Mouse (Mus musculus) induced T-regulatory cell, adult 2 months (primary cell): ENCODE results near the gene Tomm40.
"Not testable (repeated sequence)": the region's sequence is repeated elsewhere in the genome, so short reads cannot be mapped to it uniquely, and the experiment has no call there.

Experiments
- DNase-seq: peaks from one replicate; pipeline ENCODE4 v3.0.0-alpha.2; 2012; ENCODE audit warnings: low read depth

The Tomm40 gene

DNA sequence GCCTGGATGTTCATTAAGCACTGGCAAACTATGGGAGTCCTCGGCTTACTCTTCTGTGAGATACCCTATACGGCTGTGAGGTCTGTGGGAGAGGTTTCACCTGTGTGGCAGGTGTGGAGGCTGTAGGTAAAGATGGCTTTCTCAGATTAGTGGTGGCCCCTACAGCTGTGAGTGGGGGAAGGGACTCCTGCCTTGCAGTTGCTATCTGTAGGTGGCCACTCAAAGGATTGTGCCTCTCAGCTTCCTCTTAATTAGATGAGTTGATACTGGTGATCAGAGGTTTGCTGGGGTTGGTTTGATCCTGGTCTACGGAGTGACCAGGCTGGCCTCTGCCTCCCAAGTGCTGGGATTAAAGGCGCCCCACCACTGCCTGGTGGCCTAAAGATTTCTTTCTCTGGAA is 10.8 kb downstream of the Tomm40 start:
- no peak for DNase-seq

- no peak for DNase-seq
Observed at GRCm38 (mm10) chr7:19702859-19703555, 12.2 kb downstream of the Tomm40 start.

DNA sequence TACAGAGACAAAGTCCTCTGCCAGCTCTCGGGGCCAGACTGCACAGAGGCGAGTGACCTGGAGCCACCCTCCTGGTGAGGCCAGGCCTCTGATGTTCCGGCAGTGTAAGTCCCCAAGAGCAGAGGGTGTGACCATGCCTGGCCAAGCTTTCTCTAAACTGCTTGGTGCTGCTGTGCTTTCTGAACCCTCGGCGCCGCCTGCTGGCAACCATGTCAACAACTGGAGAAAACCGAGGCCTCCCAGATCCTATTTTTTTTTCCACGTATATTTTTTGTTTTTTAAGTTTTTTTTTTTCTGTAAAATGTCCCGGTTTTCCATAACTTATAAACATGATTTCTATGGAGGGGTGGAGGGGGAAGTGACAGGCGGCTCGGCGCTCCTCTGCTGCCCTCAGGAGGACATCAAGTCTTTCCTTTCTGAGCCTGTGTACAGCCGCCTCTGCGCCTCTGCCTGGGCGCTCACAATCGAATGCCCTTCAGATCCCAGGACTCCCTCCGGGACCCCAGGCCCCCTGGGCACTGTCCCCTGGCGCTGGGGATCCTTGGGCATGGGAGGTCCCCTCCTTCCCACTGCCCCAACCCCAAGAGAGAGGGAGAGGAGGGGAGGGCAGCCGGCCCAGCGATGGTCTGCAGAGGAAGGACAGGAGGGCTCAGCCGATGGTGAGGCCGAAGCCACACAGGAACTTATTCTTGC is 14.0 kb downstream of the Tomm40 start:
- DNase-seq = peak; percentile 61

- DNase-seq = peak; percentile 26
Observed at GRCm38 (mm10) chr7:19700299-19701068, 14.8 kb downstream of the Tomm40 start.

- DNase-seq = no peak
Observed at GRCm38 (mm10) chr7:19699827-19700148, 15.4 kb downstream of the Tomm40 start.

DNA sequence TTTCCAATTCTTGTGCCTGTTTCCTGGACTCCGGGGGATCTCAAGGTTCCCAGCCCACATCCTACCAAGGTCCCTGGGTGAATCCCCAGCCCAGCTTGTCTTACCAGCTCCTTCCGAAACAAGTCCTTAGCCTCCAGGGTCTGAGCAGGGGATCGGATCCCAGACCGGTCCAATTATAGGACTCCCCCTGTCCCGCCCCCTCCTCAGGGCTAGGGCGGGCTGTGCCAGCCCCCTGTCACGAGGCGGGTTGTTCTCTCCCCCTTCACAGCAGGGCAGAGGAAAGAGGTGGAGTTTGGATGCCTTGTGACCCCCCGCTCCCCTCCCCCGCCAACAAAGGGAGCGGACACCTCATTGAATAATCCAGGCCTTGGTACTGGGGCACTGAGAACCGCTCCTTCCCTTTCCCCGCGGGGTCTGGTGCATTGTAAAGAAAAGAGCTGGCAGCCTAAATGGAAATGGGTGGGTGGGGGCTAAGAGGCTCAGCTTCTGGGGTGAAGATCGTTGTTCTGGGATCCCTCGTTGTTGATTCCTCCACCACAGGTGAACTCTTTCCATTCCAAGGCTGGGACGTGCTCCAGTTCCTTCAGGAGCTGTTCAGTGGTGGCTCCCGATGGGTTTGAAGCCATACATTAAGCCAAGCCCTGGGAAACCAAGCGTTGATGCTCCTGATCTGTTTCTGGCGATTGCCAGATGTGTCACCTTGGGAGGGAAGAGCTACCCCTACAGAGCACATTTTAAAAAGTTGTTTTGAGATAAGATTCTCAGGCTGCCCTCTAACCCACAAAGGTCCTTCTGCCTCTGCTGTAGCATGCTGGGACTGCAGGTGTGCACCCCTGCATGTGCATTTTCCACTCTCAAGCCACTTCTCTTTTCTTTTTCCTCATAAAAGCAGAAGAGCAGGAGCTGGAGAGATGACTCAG is 16.1 kb downstream of the Tomm40 start, which contains the start of gene Apoe:
Gene Apoe (minus strand): TSS at position 282 of the 920 bp plus-strand sequence.
- DNase-seq = no peak

DNA sequence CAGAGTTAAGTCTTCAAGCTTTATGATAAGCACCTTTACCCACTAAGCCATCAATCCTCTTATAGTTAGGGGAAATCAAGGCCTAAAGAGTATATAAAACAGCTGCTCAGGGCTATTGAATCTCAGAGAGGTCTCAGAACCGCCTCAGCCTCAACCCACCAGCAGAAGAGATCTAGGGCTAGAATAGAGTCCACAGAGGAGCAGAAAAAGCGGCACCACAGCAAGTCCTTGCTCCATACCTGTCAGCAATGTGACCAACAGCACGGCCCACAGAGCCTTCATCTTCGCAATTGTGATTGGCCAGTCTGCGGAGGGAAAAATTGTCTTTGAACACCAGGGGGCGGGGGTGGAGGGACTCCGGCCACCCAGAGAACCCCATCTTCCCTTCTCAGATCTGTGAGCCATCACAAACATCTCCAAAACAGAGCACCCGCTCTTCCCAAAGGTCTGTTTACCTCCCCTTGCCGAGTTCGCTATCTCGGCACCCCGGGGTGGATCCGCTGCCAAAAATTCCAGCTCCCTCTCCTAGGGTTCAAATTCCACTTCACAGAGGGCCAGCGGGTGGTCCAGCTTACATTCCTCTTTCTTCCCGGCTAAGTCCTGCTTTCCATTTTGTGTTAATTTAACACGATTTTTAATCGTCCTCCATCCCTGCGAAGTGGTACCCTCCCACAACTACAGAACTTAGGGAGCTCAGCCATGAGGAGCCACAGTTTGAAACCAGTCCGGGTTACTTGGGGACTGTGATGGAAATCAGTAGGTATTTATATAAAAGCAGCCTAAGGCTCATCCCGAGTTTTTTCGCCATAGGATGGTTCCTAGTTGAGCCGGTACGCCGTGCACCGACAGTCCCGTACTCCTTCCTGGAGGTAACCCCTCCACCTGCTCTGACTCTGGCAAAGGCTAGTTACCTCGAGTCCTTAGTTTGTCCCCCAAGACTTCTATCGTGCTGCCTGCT is 17.0 kb downstream of the Tomm40 start:
- no peak for DNase-seq

- no peak for DNase-seq
Observed at GRCm38 (mm10) chr7:19696336-19696873, 18.8 kb downstream of the Tomm40 start.

DNA sequence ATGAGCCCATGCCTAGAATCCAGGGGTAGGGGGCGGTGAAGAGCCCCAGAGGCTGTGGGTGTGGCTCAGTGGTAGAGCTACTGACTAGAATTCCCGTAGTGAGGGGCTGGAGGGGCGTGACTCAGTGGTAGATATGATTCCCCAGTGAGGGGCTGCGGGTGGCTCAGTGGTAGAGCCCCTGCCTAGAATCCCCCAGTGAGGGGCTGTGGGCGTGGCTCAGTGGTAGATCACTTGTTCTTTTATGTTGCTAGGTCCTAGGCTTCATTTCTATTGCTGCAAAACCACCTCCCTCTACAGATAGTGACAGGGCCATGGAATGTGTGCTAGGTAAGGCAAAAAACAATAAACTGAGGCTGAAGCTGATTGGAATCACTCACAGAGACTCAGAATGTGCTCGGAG is 19.4 kb downstream of the Tomm40 start:
- no peak for DNase-seq

GRCm38 (mm10) chr7:19695213-19695594 is 20.0 kb downstream of the Tomm40 start:
- DNase-seq = no peak

DNA sequence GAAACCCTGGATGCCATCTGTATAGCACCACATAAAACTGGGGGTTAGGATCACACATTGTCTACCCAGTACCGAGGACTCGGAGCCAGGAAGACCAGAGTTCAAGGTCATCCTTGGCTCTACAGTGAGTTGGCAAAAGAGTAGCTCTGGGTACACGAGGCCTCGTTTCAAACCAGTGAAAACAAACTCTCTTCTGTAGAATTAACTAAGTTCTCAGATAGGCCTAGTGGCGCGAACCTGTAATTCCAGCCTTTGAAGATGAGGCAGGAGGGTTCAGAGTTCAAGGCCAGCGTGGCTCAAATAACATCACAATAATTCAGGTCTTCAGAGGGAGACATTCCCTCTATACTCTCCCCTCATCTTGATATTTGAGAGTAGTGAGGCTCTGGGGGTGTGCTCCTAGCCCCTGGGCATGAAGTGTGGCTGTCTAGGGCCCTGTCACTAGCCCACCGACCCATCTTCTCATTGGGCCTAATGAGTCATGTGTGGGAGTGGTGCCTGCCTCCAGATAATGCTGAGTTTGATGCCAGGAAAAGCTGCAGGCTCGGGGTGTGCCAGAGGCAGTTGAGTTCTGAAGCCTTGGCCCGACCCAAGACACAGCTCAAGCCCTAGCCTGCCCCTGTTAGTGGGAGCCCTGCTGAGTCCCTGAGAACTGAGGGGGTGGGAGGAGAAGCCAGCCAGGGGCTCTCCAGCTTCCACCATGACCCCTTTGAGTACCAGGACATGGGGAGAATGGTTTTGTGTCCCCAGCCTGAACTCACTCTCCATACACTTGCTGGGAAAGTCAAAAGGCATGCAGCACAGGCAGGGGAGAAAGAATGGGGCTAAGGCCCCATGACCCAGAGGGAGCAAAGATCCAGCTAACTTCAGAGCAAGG is 20.7 kb downstream of the Tomm40 start:
- DNase-seq = no peak

DNA sequence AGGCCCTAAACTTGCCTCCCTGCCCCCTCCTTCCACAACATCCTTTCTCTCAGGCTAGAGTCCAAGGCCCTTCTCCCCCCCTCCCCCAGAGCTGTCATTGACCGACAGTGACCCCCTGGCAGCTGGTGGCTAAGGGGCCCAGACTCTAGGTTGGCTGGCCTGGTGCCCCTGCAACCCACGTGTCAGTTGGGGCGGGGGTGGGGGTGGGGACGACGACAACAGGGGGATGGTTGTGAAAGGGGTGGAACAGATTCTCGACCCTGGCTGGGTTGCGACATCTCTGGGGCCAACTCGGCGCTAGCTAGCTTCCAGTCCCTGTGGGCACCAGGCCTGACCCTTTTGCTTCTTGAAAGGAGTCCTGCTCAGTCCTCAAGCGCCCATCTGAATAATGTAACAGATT is 21.8 kb downstream of the Tomm40 start:
- no peak for DNase-seq

GRCm38 (mm10) chr7:19691873-19692865 is 23.1 kb downstream of the Tomm40 start, which contains the start of gene Apoc1:
Apoc1 (minus strand) TSS chr7:19692660.
- no peak for DNase-seq

GRCm38 (mm10) chr7:19691434-19691833 is 23.8 kb downstream of the Tomm40 start:
- DNase-seq = no peak

DNA sequence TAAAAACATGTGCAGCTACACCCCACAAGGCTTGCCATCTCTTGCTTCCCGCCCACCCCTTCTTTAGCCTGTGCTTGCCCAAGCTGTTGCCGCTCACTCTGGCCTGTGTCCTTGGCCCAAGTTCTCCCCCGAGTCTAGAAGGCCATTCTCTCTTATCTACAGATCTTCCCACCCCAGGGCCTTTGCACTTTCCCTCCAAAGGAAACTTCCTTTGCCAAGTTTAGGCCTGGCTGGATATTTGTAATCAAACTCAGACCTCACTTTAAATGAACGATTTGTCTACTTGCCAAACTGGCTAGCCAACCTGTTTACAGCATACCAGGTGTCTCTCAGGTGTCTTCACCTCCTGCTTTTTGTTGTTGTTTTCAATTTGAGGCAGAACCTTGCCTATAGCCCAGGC is 24.4 kb downstream of the Tomm40 start:
- DNase-seq = no peak

GRCm38 (mm10) chr7:19688611-19689010 is 26.6 kb downstream of the Tomm40 start:
- no peak for DNase-seq

DNA sequence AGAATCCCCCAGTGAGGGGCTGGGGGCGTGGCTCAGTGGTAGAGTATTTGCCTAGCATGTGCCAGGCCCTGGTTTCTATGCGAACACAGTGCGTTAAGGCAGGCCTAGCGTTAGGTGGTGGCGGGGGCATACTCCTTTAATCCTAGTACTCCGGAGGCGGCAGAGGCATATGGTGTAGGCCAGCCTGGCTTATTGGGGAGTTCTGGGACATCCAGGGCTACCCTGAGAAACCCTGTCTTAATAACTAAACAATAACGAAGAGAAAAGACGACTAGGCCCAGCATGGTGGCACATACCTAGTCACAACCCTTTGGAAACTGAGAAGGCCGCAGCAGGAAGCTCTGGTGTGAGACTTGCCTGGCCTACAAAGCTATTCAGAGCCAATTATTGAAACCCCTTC is 27.1 kb downstream of the Tomm40 start:
- no peak for DNase-seq

- not testable (repeated sequence) for DNase-seq
Observed at GRCm38 (mm10) chr7:19686927-19687583, 28.2 kb downstream of the Tomm40 start.
